Mouse (Mus musculus) heart, embryonic 13.5 days (tissue): ENCODE data around the gene As3mt. TPM values are rescaled to one million over a fixed set of nuclear protein-coding genes. Genes with fewer than 3 reads are reported as not detected.
A peak's percentile ranks its signal among the peaks of the same experiment; 100 is the strongest.
"Not testable (repeated sequence)": the region's sequence is repeated elsewhere in the genome, so short reads cannot be mapped to it uniquely, and the experiment has no call there.

Source experiments
- ATAC-seq: fragments of 200-750 bp; cut with Nextera tagmentation; 2 replicates; pipeline ENCODE4 v1.8.0; 2017; ENCODE audit warnings: moderate TSS enrichment; ENCODE audit not compliant: insufficient number of reproducible peaks, low FRiP score, low TSS enrichment; ENCODE audit errors: extremely low read depth
- H3K27ac ChIP-seq: fragments of 300-500 bp; sonication (generic); replicated peaks from 2 replicates; pipeline ENCODE4 v1.5.1; 2015; ENCODE audit warnings: moderate library complexity, mild to moderate bottlenecking, inconsistent platforms
- H3K27me3 ChIP-seq: fragments of 300-500 bp; sonication (generic); replicated peaks from 2 replicates; pipeline ENCODE4 v1.6.1; 2015; ENCODE audit warnings: mild to moderate bottlenecking, inconsistent platforms
- H3K36me3 ChIP-seq: fragments of 300-500 bp; sonication (generic); 2 replicates; pipeline ENCODE4 v1.6.1; 2015; ENCODE audit warnings: mild to moderate bottlenecking, inconsistent platforms
- H3K4me1 ChIP-seq: fragments of 300-500 bp; sonication (generic); 2 replicates; pipeline ENCODE4 v1.6.1; 2015; ENCODE audit warnings: inconsistent platforms
- H3K4me2 ChIP-seq: fragments of 300-500 bp; sonication (generic); 2 replicates; pipeline ENCODE4 v1.6.1; 2015; ENCODE audit warnings: inconsistent platforms, mild to moderate bottlenecking, moderate library complexity
- H3K4me3 ChIP-seq: fragments of 300-500 bp; sonication (generic); 2 replicates; pipeline ENCODE4 v1.5.1; 2015; ENCODE audit warnings: moderate library complexity, mild to moderate bottlenecking, inconsistent platforms
- H3K9ac ChIP-seq: fragments of 300-500 bp; sonication (generic); 2 replicates; pipeline ENCODE4 v1.6.1; 2015; ENCODE audit warnings: inconsistent platforms, mild to moderate bottlenecking, moderate library complexity
- H3K9me3 ChIP-seq: fragments of 300-500 bp; sonication (generic); 2 replicates; pipeline ENCODE4 v1.6.1; 2016; ENCODE audit warnings: inconsistent platforms
- WGBS: fragments of 180-500 bp; shearing (Covaris S2); methylation state at CpG from one replicate; pipeline ENCODE4 v1.1.7; 2015; ENCODE audit warnings: mixed read lengths; 5-methylcytosine and 5-hydroxymethylcytosine counted together
- polyA plus RNA-seq: library from polyadenylated mRNA; unstranded; fragments of >200 nt; fragmentation: Nextera tagmentation; extraction: Ambion mirVana; gene quantifications from 2 replicates; pipeline ENCODE4 v1.2.1, GENCODE M21; 2015

As3mt gene
- polyA plus RNA-seq, 1 experiment from 2014 or later = 49.1 TPM

- Histone ChIP-seq H3K27ac (no peak overlapping the region), H3K4me3 (no peak overlapping the region), H3K27me3 (peaks cover 10% of the 10 kb centered on the region; the same call in 1 of the 2 replicates), H3K4me2 (no peak overlapping the region), H3K4me1 (no peaks in the 10 kb centered on the region), H3K9ac (no peak overlapping the region), H3K36me3 (no peaks in the 10 kb centered on the region), H3K9me3 (no peaks in the 10 kb centered on the region)
- WGBS = 50% methylated on average over 9 of the region's 9 CpGs
- no peak for ATAC-seq
Measured at GRCm38 (mm10) chr19:46755066-46755465, 47.8 kb downstream of the As3mt start.

- no peak for ATAC-seq
- H3K9ac ChIP-seq = no peak overlapping the region
Measured at GRCm38 (mm10) chr19:46756221-46756620, 49.0 kb downstream of the As3mt start.

DNA sequence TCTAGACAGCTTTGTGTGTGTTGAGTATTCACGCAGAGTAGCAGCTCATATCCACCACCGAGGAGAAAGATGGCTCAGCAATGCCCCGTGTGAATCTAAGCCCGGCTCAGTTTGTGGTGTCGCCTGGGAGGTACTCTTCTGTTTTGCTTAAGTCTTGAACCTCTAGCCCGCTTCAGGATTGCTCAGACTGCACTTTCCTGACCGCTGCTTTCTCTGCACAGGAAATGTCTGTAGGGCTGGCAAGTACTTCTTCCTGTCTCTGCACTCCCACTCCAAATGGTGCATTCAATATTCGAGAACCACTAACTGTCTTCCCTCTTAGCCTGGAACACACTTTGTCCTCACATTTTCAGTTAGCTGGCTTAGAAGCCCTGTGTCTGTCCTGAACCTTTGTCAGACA lies 51.8 kb downstream of the As3mt start:
- ATAC-seq = no peak
- WGBS = 56% methylated on average over 8 of the region's 8 CpGs
- Histone ChIP-seq H3K4me3 (no peak overlapping the region), H3K9ac (no peak overlapping the region), H3K4me1 (peaks cover 21% of the 10 kb centered on the region), H3K27ac (no peak overlapping the region), H3K27me3 (peaks cover 24% of the 10 kb centered on the region; the same call in 1 of the 2 replicates), H3K9me3 (no peaks in the 10 kb centered on the region), H3K4me2 (no peak overlapping the region), H3K36me3 (no peaks in the 10 kb centered on the region)

More at GRCm38 (mm10) chr19:46756221-46756620, 49.0 kb downstream of the As3mt start:
- Histone ChIP-seq H3K9me3 (no peaks in the 10 kb centered on the region), H3K27me3 (peaks cover 10% of the 10 kb centered on the region; the same call in 1 of the 2 replicates), H3K36me3 (no peaks in the 10 kb centered on the region), H3K4me3 (no peak overlapping the region), H3K4me1 (no peaks in the 10 kb centered on the region), H3K27ac (no peak overlapping the region), H3K4me2 (no peak overlapping the region)
- 75% methylated on average over 4 of the region's 4 CpGs for WGBS

DNA sequence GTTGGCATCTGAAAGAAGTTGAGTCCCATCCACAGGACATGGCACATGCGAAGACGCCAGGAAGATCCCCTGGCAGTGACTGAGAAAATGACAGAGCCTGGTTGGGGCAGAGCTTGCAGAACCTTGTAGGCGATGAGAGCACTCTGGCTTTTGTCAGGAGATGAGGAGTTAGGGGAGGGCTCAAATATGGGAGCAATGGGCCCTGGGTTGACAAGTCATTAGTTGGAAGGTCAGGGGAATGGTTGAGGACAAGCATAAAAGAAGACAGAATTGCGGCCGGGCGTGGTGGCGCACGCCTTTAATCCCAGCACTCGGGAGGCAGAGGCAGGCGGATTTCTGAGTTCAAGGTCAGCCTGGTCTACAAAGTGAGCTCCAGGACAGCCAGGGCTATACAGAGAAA lies 52.7 kb downstream of the As3mt start:
- 79% methylated on average over 10 of the region's 10 CpGs for WGBS
- Histone ChIP-seq H3K4me1 (peaks cover 29% of the 10 kb centered on the region), H3K27me3 (peaks cover 25% of the 10 kb centered on the region; the same call in 1 of the 2 replicates)
- not testable (repeated sequence) for H3K9me3 ChIP-seq, ATAC-seq, H3K4me2 ChIP-seq, H3K36me3 ChIP-seq, H3K4me3 ChIP-seq, H3K9ac ChIP-seq, H3K27ac ChIP-seq

DNA sequence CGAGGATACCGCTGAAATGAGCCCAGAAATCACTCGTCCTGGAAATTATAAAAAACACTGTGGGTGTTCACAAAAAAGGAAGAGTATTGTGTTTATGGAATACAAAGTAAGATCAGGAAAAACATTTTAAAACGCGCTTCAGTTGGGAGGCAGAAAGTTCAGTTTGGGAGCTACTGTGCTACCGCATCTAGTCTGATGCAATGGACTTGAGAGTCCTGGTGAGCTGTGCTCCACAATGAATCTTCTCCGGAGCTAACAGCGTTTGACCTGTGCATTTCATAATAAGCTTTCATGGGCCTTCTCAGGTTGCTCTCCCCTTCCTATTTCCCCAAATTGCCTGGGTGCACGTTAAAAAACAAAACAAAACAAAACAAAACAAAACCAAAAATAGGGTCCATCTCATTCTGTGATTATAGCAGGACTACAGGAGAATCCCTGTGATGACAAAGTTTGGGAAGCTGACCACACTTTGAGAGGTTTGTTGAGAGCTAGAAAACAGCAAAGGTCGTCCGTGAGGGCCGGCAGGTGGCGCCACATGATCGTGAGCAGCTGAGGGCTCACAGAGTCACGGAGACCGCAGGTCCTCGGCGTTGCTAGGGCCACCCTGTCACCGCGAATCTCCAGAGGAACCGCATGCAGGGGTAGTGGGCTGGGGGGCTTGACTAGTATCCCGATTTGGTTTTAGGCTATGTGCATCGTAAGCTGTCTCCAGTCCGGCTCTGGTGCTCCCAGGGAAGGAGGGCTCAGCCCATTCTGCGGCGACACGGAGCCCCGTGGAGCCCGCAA lies 53.3 kb downstream of the As3mt start:
- peak; percentile 30; the same call in 1 of the 2 replicates for ATAC-seq
- Histone ChIP-seq H3K9ac (peak overlapping the region; percentile 63; the same call in 1 of the 2 replicates), H3K4me3 (peak overlapping the region; percentile 83), H3K9me3 (no peaks in the 10 kb centered on the region), H3K27me3 (peaks cover 21% of the 10 kb centered on the region; the same call in 1 of the 2 replicates), H3K27ac (peak overlapping the region; percentile 63; the same call in 1 of the 2 replicates), H3K4me1 (peaks cover 29% of the 10 kb centered on the region), H3K4me2 (peak overlapping the region; percentile 100), H3K36me3 (no peaks in the 10 kb centered on the region)
- WGBS = 16% methylated on average over 29 of the region's 29 CpGs

- no peaks in the 10 kb centered on the region for H3K36me3 ChIP-seq
- peak; percentile 97 for ATAC-seq
Measured at GRCm38 (mm10) chr19:46761247-46761946, 54.1 kb downstream of the As3mt start, which contains the start of gene Cnnm2. Gene Cnnm2 (plus strand): TSS chr19:46761596.

DNA sequence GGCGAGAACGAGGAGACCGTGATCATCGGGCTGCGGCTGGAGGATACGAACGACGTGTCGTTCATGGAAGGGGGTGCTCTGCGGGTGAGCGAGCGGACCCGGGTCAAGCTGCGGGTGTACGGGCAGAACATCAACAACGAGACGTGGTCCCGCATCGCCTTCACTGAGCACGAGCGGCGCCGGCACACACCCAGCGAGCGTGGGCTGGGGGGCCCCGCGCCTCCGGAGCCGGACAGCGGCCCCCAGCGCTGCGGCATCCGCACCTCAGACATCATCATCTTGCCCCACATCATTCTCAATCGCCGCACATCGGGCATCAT lies 54.7 kb downstream of the As3mt start:
- Histone ChIP-seq H3K4me3 (peak overlapping the region; percentile 83), H3K36me3 (no peaks in the 10 kb centered on the region)
- ATAC-seq = no peak

More at GRCm38 (mm10) chr19:46761247-46761946, 54.1 kb downstream of the As3mt start, which contains the start of gene Cnnm2:
- Histone ChIP-seq H3K4me2 (peak within 1 kb of the TSS; percentile 100), H3K27ac (peak within 1 kb of the TSS; percentile 63), H3K4me3 (peak within 1 kb of the TSS; percentile 83), H3K4me1 (peaks cover 29% of the 10 kb centered on the region), H3K9ac (peak within 1 kb of the TSS; percentile 86), H3K27me3 (peaks cover 18% of the 10 kb centered on the region; the same call in 1 of the 2 replicates), H3K9me3 (no peaks in the 10 kb centered on the region)
- under 1% methylated on average over 59 of the region's 59 CpGs for WGBS

DNA sequence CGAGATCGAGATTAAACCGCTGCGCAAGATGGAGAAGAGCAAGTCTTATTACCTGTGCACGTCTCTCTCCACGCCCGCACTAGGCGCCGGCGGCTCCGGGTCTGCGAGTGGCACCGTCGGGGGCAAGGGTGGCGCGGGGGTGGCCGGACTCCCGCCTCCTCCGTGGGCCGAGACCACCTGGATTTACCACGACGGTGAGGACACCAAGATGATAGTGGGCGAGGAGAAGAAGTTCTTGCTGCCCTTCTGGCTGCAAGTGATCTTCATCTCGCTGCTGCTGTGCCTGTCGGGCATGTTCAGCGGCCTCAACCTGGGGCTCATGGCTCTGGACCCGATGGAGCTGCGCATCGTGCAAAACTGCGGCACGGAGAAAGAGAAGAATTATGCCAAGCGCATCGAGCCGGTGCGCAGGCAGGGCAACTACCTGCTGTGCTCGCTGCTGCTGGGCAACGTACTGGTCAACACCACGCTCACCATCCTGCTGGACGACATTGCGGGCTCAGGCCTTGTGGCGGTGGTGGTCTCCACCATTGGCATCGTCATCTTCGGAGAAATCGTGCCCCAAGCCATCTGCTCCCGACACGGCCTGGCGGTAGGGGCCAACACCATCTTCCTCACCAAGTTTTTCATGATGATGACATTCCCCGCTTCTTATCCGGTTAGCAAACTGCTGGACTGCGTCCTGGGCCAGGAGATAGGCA lies 55.2 kb downstream of the As3mt start:
- 1% methylated on average over 50 of the region's 50 CpGs for WGBS
- Histone ChIP-seq H3K4me3 (peak overlapping the region; percentile 83), H3K4me1 (peaks cover 29% of the 10 kb centered on the region), H3K36me3 (no peaks in the 10 kb centered on the region), H3K9me3 (no peaks in the 10 kb centered on the region), H3K27ac (no peak overlapping the region), H3K27me3 (peaks cover 15% of the 10 kb centered on the region; the same call in 1 of the 2 replicates), H3K4me2 (peak overlapping the region; percentile 100), H3K9ac (peak overlapping the region; percentile 86)
- no peak for ATAC-seq

More for the DNA sequence above, 54.7 kb downstream of the As3mt start:
- Histone ChIP-seq H3K9ac (peak overlapping the region; percentile 86), H3K9me3 (no peaks in the 10 kb centered on the region), H3K27me3 (peaks cover 17% of the 10 kb centered on the region; the same call in 1 of the 2 replicates), H3K27ac (peak overlapping the region; percentile 60), H3K4me2 (peak overlapping the region; percentile 100), H3K4me1 (peaks cover 29% of the 10 kb centered on the region)
- whole genome bisulfite sequencing = under 1% methylated on average over 36 of the region's 36 CpGs

DNA sequence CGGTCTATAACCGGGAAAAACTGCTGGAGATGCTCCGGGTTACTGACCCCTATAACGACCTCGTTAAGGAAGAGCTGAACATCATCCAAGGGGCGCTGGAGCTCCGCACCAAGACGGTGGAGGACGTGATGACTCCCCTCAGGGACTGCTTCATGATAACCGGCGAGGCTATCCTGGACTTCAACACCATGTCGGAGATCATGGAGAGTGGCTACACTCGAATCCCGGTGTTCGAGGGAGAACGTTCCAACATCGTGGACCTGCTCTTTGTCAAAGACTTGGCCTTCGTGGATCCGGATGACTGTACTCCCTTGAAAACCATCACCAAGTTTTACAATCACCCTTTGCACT lies 55.7 kb downstream of the As3mt start:
- Histone ChIP-seq H3K4me2 (peak overlapping the region; percentile 100), H3K27ac (no peak overlapping the region), H3K27me3 (peaks cover 15% of the 10 kb centered on the region; the same call in 1 of the 2 replicates), H3K9ac (peak overlapping the region; percentile 86), H3K9me3 (no peaks in the 10 kb centered on the region), H3K36me3 (no peaks in the 10 kb centered on the region), H3K4me1 (peaks cover 29% of the 10 kb centered on the region), H3K4me3 (peak overlapping the region; percentile 83)
- ATAC-seq = no peak
- WGBS = 2% methylated on average over 19 of the region's 19 CpGs

DNA sequence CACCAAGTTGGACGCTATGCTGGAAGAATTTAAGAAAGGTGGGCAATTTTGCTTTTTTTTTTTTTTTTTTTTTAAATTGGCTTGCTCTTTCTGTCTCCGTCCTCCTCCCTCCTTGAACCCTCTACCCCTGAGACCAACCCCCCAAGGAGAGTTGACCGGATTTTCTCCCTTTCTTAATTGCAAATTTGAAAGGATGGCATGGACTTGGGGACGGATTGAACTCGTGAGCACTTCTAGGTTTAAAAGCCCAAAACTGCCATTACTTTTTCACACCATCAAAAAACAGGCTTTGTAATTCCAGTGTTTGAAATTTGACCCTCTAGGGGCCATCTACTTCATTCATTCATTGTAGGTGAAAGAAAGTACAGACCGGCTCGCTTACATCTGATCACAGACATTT lies 56.1 kb downstream of the As3mt start:
- 34% methylated on average over 7 of the region's 7 CpGs for WGBS
- Histone ChIP-seq H3K36me3 (no peaks in the 10 kb centered on the region), H3K4me2 (peak overlapping the region; percentile 100), H3K9ac (no peak overlapping the region), H3K9me3 (no peaks in the 10 kb centered on the region), H3K4me1 (peaks cover 29% of the 10 kb centered on the region), H3K27ac (no peak overlapping the region), H3K4me3 (peak overlapping the region; percentile 83), H3K27me3 (peaks cover 15% of the 10 kb centered on the region; the same call in 1 of the 2 replicates)
- ATAC-seq = no peak
